Mouse (Mus musculus): ENCODE data around the gene Vwa1. TPM values are rescaled to one million over a fixed set of nuclear protein-coding genes. Genes with fewer than 3 reads are reported as not detected.

Gene Vwa1
- polyA plus RNA-seq, 1 experiment from 2014 or later: 0.47 TPM

DNA sequence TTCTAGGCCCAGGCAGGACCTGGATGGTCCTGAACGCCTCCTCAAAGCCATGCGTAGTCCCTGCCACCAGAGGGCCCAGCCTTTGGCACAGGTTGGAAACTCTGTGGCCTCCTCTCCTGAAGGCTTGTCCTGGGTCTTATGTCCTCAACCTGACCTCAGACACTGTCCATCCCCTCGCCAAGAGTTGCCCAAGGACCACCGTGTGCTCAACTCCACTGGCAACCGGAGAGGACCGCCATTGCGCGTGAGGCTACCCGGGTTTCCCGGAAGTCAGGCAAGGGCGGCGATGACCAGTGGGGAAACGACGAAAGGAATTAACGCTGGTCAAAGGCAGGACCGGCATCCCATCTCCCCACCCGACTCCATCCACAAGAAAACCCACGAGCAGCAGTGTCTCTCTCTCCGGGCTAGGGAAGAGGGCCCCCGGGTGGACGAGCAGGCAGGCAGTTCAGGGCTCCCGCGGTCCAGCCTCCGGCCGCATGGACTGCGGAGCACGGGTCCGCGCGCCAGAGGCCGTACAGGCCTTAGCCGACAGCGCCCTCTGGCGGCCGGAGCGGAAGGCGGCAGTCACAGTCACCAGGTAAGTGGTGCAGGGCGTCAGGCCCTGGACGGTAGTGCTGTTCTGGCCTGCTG, 4.5 kb downstream of the Vwa1 start:
- DNase-seq (ENCODE audit: low read depth, low spot score): no peak
- peak; percentile 67 for ATAC-seq
- no peak for TF ChIP-seq CTCF (IDR thresholded peaks at IDR 0.05)
- ChIA-PET POLR2A (no interaction called here), CTCF (interaction anchor here (1.0 to 1.4 kb wide), 2 partner anchors 11 to 14 kb away, joined by 4 read pairs; no protein-coding TSS in a partner anchor)
- in situ Hi-C loops (cut with MboI; ENCODE audit: low pct_unique_long_range_greater_than_20kb): loop anchor here (10.0 kb wide), 1 partner anchor 285 kb away; no protein-coding TSS in a partner anchor
- H3K27me3 ChIP-seq: no peaks in the 10 kb centered on the region

DNA sequence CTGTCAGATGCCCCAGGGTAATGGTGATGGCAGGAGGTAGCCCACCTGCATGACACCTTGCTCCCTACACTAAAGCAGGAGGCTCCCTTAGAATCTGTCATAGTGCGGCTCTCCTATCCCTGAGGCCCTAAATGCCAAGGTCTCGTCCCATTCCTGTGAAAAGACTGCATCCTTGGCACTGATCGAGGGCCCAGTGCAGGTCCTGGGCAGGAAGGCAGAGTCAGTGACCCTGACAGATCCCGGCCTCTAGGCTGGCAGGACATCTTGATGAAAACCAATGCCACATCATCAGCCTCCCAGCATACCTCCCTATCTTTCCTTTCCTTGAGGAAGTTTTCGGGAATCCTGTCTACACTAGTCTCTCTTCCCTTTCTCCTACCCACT, 5.0 kb downstream of the Vwa1 start:
- in situ Hi-C loops (cut with MboI; ENCODE audit: low pct_unique_long_range_greater_than_20kb): no loop called here
- CTCF ChIA-PET: no interaction called here
- DNase-seq (ENCODE audit: low read depth, low spot score): no peak
- POLR2A ChIA-PET: no interaction called here
- no peaks in the 10 kb centered on the region for H3K27me3 ChIP-seq
- ATAC-seq: no peak
- TF ChIP-seq CTCF (IDR thresholded peaks at IDR 0.05): no peak

DNA sequence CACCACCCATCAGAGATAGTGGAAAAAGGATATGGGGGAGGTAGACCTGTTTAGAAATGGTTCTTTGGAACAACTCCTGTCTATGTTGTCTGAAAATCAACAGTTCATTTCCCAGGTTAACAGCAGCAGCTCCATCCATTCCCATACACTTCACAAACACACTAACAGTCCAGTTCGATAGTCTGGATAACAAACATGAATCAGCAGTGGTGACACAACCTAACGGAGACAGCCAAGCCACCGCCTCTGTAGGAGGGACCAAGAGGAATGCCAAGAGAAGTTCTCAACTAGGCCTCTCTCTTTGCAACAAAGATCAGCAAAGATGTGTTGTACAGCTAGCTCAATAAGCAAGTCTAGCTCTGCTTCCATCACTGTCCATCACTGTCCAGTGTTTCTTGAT, 12.1 kb downstream of the Vwa1 start:
- TF ChIP-seq CTCF (IDR thresholded peaks at IDR 0.05): no peak
- no peak for ATAC-seq
- ChIA-PET CTCF (no interaction called here), POLR2A (no interaction called here)
- in situ Hi-C loops (cut with MboI; ENCODE audit: low pct_unique_long_range_greater_than_20kb): no loop called here
- no peak for DNase-seq (ENCODE audit: low read depth, low spot score)
- no peaks in the 10 kb centered on the region for H3K27me3 ChIP-seq

DNA sequence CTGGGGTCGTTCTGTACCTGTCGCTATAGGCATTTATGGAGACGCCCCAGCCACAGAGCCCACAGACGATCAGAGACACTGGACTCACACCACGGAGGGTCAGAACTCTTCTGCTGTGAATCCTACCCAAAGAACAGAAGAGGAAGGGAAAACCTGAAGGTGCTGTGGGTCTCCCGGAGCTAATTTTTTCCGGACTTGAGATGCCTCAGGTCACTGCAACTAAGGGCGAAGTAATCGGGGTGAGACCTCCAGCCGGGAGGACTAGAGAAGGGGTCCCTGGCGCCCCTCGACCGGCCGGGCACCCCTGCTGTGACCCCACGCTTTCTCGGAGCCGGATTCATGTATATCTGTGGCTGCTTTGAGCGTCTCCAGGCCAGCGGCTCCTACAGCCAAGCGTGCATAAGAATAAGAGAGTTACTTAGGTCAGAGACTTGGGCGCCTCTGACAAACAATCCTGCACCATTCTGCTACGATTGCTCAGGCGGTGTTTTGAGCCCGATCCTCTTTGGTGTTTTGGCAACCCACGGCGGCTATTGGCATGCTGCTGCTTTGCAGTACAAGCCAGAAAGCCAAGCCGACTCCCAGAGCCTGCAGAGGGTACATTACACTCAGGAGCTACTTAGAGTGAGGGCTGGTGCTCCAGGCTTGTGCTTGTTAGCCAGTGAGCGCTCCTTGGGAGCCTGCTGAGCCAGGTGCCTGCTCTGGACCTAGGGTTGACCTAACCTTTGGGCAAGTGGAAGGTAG, 13.0 kb downstream of the Vwa1 start:
- DNase-seq (ENCODE audit: low read depth, low spot score) (no peak), ATAC-seq (peak; percentile 26)
- ChIA-PET CTCF (interaction anchor here (1.0 kb wide), 1 partner anchor 22 kb away, joined by 3 read pairs; no protein-coding TSS in a partner anchor), POLR2A (interaction anchor here (0.6 kb wide), 1 partner anchor 90 kb away, joined by 3 read pairs; no protein-coding TSS in a partner anchor)
- no peaks in the 10 kb centered on the region for H3K27me3 ChIP-seq
- in situ Hi-C loops (cut with MboI; ENCODE audit: low pct_unique_long_range_greater_than_20kb): no loop called here
- no peak for TF ChIP-seq CTCF (IDR thresholded peaks at IDR 0.05)

DNA sequence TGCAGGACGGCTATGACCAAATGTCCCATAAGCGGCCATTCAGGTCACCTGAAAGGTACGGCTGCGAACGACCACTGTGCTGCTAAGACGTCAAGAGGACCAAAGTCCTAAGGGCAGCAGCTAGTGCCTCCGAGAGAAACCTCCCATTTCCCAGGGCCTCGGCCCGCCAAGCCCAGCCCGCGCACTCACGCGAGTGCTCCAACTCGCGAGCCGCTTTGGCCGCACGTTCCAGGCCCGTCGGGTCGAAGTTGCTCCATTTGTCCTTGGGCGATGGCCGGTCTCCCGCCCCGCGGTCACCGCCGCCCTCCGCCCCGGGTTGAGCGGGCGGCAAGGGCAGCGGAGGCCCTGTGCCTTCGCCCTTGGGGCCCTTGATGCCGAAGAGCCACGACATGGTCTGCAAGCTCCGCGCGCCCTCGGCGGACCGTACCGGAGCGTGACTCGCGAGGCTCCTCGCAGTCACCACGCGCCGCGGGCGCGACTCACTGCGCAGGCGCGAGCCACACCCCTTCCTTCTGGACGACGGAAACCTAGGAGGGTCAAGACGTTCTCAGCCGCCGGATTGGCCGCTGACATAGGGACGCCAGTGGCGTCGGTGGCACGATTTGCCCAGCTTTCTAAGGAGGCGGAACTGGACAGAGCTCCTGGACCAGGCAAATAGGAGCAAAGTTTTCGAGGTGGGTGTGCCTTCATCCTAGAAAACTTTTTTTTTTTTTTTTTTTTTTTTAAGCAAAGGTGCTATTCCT, 13.7 kb downstream of the Vwa1 start, which contains the start of gene Atad3a:
Gene Atad3a (minus strand): TSS at position 481 of the 743 bp plus-strand sequence.
- CTCF ChIA-PET: interaction anchor here (1.0 kb wide), 1 partner anchor 23 kb away, joined by 3 read pairs; no protein-coding TSS in a partner anchor
- TF ChIP-seq CTCF (IDR thresholded peaks at IDR 0.05): no peak
- POLR2A ChIA-PET: interaction anchor here (0.6 to 2.4 kb wide), 4 partner anchors 12 to 91 kb away, joined by 3 to 6 read pairs (median 3); partner anchors contain the start of gene Ssu72
- peak; percentile 93 for DNase-seq (ENCODE audit: low read depth, low spot score)
- no peaks in the 10 kb centered on the region for H3K27me3 ChIP-seq
- peak; percentile 85 for ATAC-seq
- in situ Hi-C loops (cut with MboI; ENCODE audit: low pct_unique_long_range_greater_than_20kb): no loop called here

DNA sequence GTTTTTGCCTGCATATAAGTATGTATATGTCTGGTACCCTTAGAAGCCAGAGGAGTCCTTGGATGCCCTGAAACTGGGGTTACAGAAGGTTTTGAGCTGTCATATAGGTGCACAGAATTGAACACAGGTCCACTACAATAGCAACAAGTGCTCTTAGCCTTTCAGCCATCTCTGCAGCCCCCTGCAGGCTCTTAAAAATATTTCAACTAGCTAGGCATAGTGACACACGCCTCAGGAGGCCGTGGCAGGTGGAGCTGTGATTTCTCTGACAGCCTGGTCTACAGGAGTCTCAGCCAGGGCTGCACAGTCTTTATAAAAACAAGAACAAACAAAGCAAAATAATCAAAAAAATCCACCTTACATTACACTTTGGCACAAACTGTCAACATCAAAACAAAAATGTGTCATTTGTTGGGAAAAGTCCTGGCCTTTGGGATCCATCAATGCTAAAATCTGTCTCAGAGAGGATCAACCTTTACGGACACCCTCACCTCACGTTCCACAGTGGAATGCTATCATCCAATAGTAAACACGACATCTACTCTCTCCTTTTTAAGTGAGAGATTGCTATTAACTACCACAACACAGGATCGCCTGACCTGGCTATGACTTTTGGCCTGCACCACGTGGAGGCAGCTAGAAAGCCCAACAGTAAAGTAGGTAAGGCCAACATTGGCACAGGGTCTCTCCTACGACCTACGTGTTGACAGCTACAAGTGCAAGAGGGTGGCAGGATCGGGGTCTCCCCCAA, 14.5 kb downstream of the Vwa1 start:
- ChIA-PET CTCF (interaction anchor here (1.2 to 2.0 kb wide), 3 partner anchors 10 to 22 kb away, joined by 4 read pairs; no protein-coding TSS in a partner anchor), POLR2A (interaction anchor here (0.6 to 2.4 kb wide), 2 partner anchors 16 to 55 kb away, joined by 3 to 6 read pairs; partner anchors contain the start of gene Ssu72)
- no peak for ATAC-seq
- TF ChIP-seq CTCF (IDR thresholded peaks at IDR 0.05): no peak
- H3K27me3 ChIP-seq: no peaks in the 10 kb centered on the region
- in situ Hi-C loops (cut with MboI; ENCODE audit: low pct_unique_long_range_greater_than_20kb): no loop called here
- no peak for DNase-seq (ENCODE audit: low read depth, low spot score)

DNA sequence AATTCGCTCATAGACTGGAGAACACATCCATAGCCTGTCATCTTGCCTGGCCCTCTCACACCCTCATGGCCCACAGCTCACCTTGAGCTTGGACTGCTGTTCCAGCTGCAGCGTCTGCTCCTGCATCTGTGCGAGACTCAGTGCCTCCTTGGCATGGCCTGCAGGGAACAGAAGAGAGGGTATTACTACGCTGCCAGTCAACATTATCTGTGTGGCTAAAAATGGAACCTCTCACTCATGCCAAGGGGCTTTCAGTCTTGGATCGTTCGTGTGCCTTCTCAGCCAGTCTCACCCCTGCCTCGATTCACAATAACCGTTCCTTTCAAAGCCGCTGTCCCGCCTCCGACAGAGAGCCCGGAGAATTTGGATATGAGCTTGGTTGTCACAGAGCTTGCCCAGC, 17.5 kb downstream of the Vwa1 start:
- ATAC-seq (no peak), DNase-seq (ENCODE audit: low read depth, low spot score) (no peak)
- H3K27me3 ChIP-seq: no peaks in the 10 kb centered on the region
- ChIA-PET POLR2A (no interaction called here), CTCF (no interaction called here)
- TF ChIP-seq CTCF (IDR thresholded peaks at IDR 0.05): no peak
- in situ Hi-C loops (cut with MboI; ENCODE audit: low pct_unique_long_range_greater_than_20kb): no loop called here

DNA sequence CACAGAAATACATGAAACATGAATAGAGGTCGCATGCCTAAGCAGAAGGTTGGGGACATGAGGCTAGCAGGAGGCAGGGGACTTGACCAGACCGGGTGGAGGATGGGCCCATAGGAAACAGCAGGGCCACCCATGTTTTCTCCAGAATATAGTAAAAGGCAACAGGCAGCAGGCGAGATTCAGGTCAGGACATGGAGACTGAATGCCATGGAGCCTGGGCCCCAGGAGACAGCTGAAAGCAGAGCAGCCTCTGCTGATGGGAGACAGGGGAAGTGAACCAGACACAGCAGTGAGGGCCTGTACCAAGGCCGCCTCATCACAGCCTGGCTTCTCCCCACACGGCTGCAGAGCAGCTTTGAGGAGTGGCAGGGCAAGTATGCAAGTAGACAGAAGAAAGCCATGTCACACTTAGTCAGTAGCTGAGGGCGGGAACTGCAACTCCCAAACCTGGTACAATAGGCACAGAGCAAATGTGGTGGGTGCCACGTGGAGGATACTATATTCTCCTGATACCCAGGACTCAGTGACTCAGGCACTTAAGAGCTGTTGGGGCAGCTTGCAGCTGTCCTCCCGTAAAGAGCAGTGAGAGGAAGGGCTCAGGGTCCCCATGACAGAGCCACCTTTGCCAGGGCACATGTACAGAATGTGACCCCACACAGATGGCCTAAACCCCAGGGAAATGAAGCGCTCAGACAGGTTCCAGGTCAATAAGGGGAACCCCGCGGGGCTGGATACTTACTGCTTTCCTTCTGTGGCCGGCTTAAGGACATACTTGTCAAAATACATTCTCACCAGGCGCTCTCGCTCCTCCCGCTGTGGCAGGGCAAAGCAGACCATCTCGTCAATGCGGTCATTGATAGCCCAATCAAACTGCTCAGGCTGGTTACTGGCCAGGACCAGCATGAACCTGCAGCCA, 27.7 kb downstream of the Vwa1 start:
- CTCF ChIA-PET: interaction anchor here (1.6 kb wide), 1 partner anchor 12 kb away, joined by 4 read pairs; no protein-coding TSS in a partner anchor
- POLR2A ChIA-PET: no interaction called here
- no peak for TF ChIP-seq CTCF (IDR thresholded peaks at IDR 0.05)
- in situ Hi-C loops (cut with MboI; ENCODE audit: low pct_unique_long_range_greater_than_20kb): no loop called here
- ATAC-seq (no peak), DNase-seq (ENCODE audit: low read depth, low spot score) (no peak)
- no peaks in the 10 kb centered on the region for H3K27me3 ChIP-seq

DNA sequence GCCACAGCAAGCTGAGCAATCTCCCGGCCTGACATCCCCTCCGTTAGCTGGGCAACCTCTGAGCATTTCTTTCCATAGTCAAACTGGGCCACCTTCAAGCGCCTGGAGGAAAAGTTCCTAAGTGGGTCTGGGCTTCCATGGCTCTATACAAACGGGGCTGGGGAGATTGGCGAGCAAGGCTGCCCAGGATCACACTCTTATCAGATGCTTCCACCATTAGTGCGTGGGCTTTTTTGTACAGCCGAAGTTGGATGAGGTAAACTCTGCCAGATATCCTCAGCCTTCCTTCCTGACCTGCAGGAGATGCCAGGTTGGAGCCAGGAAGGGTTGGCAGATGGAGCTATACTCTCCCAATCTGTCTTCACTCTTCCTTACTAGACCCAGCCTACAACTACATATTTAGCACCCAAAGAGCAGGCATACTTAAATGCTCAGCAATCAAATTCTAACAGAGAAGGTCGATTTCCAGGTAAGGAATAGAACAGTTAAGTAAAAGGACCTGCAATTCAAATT, 28.4 kb downstream of the Vwa1 start:
- in situ Hi-C loops (cut with MboI; ENCODE audit: low pct_unique_long_range_greater_than_20kb): no loop called here
- H3K27me3 ChIP-seq: no peaks in the 10 kb centered on the region
- TF ChIP-seq CTCF (IDR thresholded peaks at IDR 0.05): no peak
- no peak for DNase-seq (ENCODE audit: low read depth, low spot score)
- POLR2A ChIA-PET: no interaction called here
- ATAC-seq: no peak
- CTCF ChIA-PET: interaction anchor here (1.6 kb wide), 1 partner anchor 13 kb away, joined by 4 read pairs; no protein-coding TSS in a partner anchor

All from Patski (cell line).